Mouse (Mus musculus): ENCODE results near the gene Pgap1.

DNA sequence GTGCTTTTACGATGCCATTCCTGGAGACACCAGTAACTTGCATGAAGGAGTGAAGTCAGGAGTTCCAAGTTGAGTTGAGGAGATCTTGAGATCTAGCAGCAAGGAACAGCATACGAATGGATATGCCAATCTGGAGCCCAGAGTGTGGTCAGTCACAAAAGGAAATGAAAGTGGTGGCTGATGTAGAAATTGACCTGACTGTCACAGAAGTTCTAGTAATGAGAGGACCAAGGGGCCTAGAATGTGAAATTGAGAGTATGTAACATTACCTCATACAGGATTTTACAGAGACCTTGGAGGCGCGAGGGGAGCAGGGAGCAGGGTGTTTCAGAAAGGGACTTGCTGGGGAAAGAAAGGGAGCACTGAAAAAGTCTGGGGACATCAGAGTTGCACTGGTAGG, 108.7 kb downstream of the Pgap1 start:
- TF ChIP-seq CTCF (IDR thresholded peaks at IDR 0.05; ENCODE audit: control insufficient read depth, insufficient read depth, low read length) (no peak), POLR2A (IDR thresholded peaks at IDR 0.05; ENCODE audit: borderline replicate concordance, control insufficient read depth, low read depth, low read length) (no peak)
